10 mouse cellular contexts compared by ENCODE assay signal in the genomic region with DNA sequence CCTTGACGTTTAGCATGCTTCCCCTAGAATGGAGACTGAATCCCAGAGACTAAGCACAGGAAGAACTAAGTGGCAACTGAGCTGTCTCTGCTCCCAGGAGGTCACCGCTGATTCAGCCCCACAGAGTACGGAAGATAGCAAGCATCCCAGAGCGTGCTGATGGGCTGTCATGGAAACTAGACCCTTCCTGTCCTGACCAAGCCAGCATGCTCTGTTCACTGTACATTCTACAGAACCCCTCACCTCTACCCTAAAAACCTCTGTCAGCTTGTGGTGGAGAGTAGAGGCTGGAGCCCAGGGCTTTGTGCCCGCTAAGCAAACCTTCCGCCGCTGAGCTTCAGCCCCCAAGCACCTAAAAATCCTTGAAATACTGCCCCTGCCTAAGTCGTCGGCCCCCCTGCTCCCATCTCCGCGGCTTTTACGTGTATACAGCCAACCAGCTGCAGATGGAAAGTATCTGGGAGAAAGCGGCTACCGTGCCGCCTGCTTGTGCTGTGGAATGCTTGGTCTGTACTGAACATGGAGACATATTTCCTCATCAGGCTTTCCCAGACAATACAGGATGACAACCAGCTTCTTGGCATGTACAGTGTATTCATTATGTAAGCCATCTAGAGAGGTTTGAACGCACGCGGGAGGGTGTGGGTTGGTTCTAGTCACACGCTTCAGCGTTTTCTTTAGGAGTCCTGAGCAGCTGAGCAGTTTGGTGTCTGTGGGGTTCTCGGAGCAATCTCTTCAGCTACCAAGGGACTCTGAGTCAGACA.
DNase-seq lines count a peak whose midpoint lies in the region; ATAC-seq and TF ChIP-seq lines count a peak whose summit lies in the region.
"Had no signal": no experiment of that assay in that cellular context is flagged by ENCODE, and none has a peak within 500 bp of the region (broad histone marks: within the 10 kb centered on the region; RNA-seq: fewer than 3 reads in every experiment).

No protein-coding gene starts in this region.

- TF ChIP-seq POLR2A in limb, embryonic 14.5 days (IDR thresholded peaks at IDR 0.05; ENCODE audit: borderline replicate concordance, extremely low read depth, insufficient read depth, insufficient read length): no peak

- no peak for ATAC-seq in intestine, postnatal 0 days
- ATAC-seq in limb, embryonic 14.5 days (ENCODE audit: low FRiP score, low read depth): no peak
- ATAC-seq in forebrain, embryonic 13.5 days: no peak

- peak overlapping the region; percentile 26; the same call in 1 of the 2 replicates for H3K4me3 ChIP-seq in E14TG2a.4 (replicated peaks; ENCODE audit: low read length)
- no peak overlapping the region for H3K4me3 ChIP-seq in intestine, postnatal 0 days (ENCODE audit: low read depth, low read length)
- no peak overlapping the region for H3K4me3 ChIP-seq in limb, embryonic 14.5 days (replicated peaks; ENCODE audit: low read length)
- H3K4me3 ChIP-seq in forebrain, embryonic 13.5 days: no peak overlapping the region

- 56% methylated on average over 21 of the region's 21 CpGs for WGBS in intestine, postnatal 0 days
- WGBS in limb, embryonic 14.5 days: 50% methylated on average over 21 of the region's 21 CpGs
- WGBS in forebrain, embryonic 13.5 days: 85% methylated on average over 21 of the region's 21 CpGs

- H3K9ac ChIP-seq in intestine, postnatal 0 days (ENCODE audit: low read depth, low read length): no peak overlapping the region
- peak overlapping the region; percentile 34; the same call in 1 of the 2 replicates for H3K9ac ChIP-seq in limb, embryonic 14.5 days (ENCODE audit: low read depth, low read length, severe bottlenecking)
- H3K9ac ChIP-seq in forebrain, embryonic 13.5 days: no peak overlapping the region

- peak; percentile 24 for DNase-seq in Muller cell, postnatal 12 days (ENCODE audit: inconsistent ontology term)
- peak; percentile 30 for DNase-seq in limb, embryonic 14.5 days (ENCODE audit: low spot score)
- DNase-seq in heart, postnatal 14 days: no peak
- no peak for DNase-seq in adrenal gland, postnatal 10 days
- DNase-seq: heart, postnatal 10 days; kidney, postnatal 10 days; thymus, postnatal 4 days had no signal

- H3K4me1 ChIP-seq in E14TG2a.4 (replicated peaks; ENCODE audit: low read depth, low read length): peaks cover 18% of the 10 kb centered on the region; the same call in 1 of the 2 replicates
- H3K4me1 ChIP-seq in intestine, postnatal 0 days (replicated peaks; ENCODE audit: control insufficient read depth, insufficient read depth, low read length): no peaks in the 10 kb centered on the region
- peaks cover 16% of the 10 kb centered on the region; the same call in 1 of the 2 replicates for H3K4me1 ChIP-seq in limb, embryonic 14.5 days (ENCODE audit: control insufficient read depth, insufficient read depth, low read length)
- H3K4me1 ChIP-seq in forebrain, embryonic 13.5 days: peaks cover 5% of the 10 kb centered on the region

- H3K27ac ChIP-seq in intestine, postnatal 0 days (ENCODE audit: low read depth, low read length): no peak overlapping the region
- no peak overlapping the region for H3K27ac ChIP-seq in limb, embryonic 14.5 days (replicated peaks; ENCODE audit: low read depth, low read length)
- no peak overlapping the region for H3K27ac ChIP-seq in forebrain, embryonic 13.5 days

- peak overlapping the region; percentile 32 for H3K4me2 ChIP-seq in intestine, postnatal 0 days (replicated peaks; ENCODE audit: low read depth)
- H3K4me2 ChIP-seq in limb, embryonic 14.5 days (replicated peaks; ENCODE audit: low read depth, low read length, severe bottlenecking): peak overlapping the region; percentile 29; the same call in 1 of the 2 replicates
- no peak overlapping the region for H3K4me2 ChIP-seq in forebrain, embryonic 13.5 days

- intact Hi-C loops in heart, postnatal 14 days (cut with DNase I): no loop called here

- H3K27me3 ChIP-seq in E14TG2a.4 (ENCODE audit: insufficient read depth, low read length): peaks cover 4% of the 10 kb centered on the region; the same call in 1 of the 2 replicates
- no peaks in the 10 kb centered on the region for H3K27me3 ChIP-seq in intestine, postnatal 0 days (replicated peaks; ENCODE audit: control insufficient read depth, insufficient read depth, low read length)
- H3K27me3 ChIP-seq in limb, embryonic 14.5 days (ENCODE audit: control insufficient read depth, insufficient read depth, low read length): no peaks in the 10 kb centered on the region
- no peaks in the 10 kb centered on the region for H3K27me3 ChIP-seq in forebrain, embryonic 13.5 days

- no peak for TF ChIP-seq CTCF in E14TG2a.4 (conservative IDR thresholded peaks at IDR 0.05; ENCODE audit: low read length)
- TF ChIP-seq CTCF in intestine, postnatal 0 days (IDR thresholded peaks at IDR 0.05; ENCODE audit: low read depth): no peak

- H3K36me3 ChIP-seq in E14TG2a.4 (ENCODE audit: insufficient read depth, low read length): no peaks in the 10 kb centered on the region
- no peaks in the 10 kb centered on the region for H3K36me3 ChIP-seq in intestine, postnatal 0 days (ENCODE audit: control insufficient read depth, insufficient read depth)
- H3K36me3 ChIP-seq in limb, embryonic 14.5 days (ENCODE audit: control insufficient read depth, insufficient read depth, low read length): no peaks in the 10 kb centered on the region
- no peaks in the 10 kb centered on the region for H3K36me3 ChIP-seq in forebrain, embryonic 13.5 days (ENCODE audit: poor library complexity, severe bottlenecking)

- H3K9me3 ChIP-seq in E14TG2a.4 (ENCODE audit: low read length): no peaks in the 10 kb centered on the region
- H3K9me3 ChIP-seq in intestine, postnatal 0 days (ENCODE audit: control insufficient read depth): no peaks in the 10 kb centered on the region
- H3K9me3 ChIP-seq in limb, embryonic 14.5 days (ENCODE audit: control insufficient read depth, low read length): no peaks in the 10 kb centered on the region
- no peaks in the 10 kb centered on the region for H3K9me3 ChIP-seq in forebrain, embryonic 13.5 days (replicated peaks)

Comparison
In these comparisons a context has a peak if more than half of its experiments do, and no peak if none do; other contexts are left out.
1. DNase-seq: peak in Muller cell, postnatal 12 days (single experiment) and limb, embryonic 14.5 days (single experiment); none in heart, postnatal 14 days (0 of 2) and adrenal gland, postnatal 10 days (single experiment).